Mouse (Mus musculus) G1E (cell line): ENCODE measurements at regions not wholly inside any gene's neighbourhood (a gene's known extent, or its start where the extent isn't known, plus 50 kb on each side); places are given as distances from the start of the nearest gene placed in this dataset.

Experiments used
- CTCF ChIP-seq: IDR thresholded peaks from 2 replicates; pipeline ENCODE4 v1.5.1; 2012; ENCODE audit warnings: low read depth, low read length, inconsistent platforms, mixed read lengths
- GATA1 ChIP-seq: IDR thresholded peaks from 2 replicates; pipeline ENCODE4 v1.6.1; 2012; ENCODE audit warnings: borderline replicate concordance, low read length, inconsistent platforms, mixed read lengths
- POLR2AphosphoS5 ChIP-seq: IDR thresholded peaks from 2 replicates; pipeline ENCODE4 v1.6.1; 2012; ENCODE audit warnings: low read depth, low read length, inconsistent platforms; ENCODE audit not compliant: insufficient replicate concordance
- TAL1 ChIP-seq: conservative IDR thresholded peaks from 2 replicates; pipeline ENCODE4 v1.6.1; 2012; ENCODE audit warnings: low read depth, low read length, inconsistent platforms, mixed read lengths

DNA sequence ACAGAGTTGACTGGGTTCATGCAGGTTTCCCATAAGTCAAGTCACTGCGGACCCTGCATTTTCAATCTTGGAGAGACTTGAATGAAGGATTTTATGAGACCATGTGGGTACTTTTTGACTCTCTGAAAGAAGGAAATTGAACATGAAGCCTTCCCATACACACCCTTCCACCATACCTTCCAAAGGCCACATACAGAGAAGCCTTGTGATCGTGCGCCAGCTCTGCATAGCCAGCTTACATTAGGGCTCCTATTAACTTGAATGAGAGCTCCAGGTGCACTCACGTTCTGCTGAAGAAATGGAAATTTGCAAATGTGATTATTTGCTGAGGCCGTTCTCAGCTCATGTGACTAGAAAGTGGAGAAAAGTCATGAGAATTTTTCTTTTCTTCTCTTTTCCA, 349.1 kb upstream of the Slc35b3 start:
- TF ChIP-seq CTCF: no peak
- TF ChIP-seq GATA1: no peak
- no peak for TF ChIP-seq TAL1
- no peak for TF ChIP-seq POLR2AphosphoS5
